Mouse (Mus musculus) Patski (cell line): ENCODE results near the gene Ldlr. TPM values are rescaled to one million over a fixed set of nuclear protein-coding genes. Genes with fewer than 3 reads are reported as not detected.

Source experiments
- ATAC-seq: fragments of 100-300 bp; one replicate; pipeline ENCODE4 v1.8.0; 2021
- CTCF ChIA-PET: fragments of 350-600 bp; sonication (Branson Sonifier 250); formaldehyde crosslinking; loops from one replicate; lab custom pipeline; 2022; ENCODE audit warnings: inconsistent platforms; lab: Charles Lee
- POLR2A ChIA-PET: fragments of 350-600 bp; sonication (Branson Sonifier 250); formaldehyde crosslinking; loops from one replicate; lab custom pipeline; 2022; ENCODE audit warnings: antibody characterized with exemption, inconsistent platforms; lab: Charles Lee
- DNase-seq: peaks from one replicate; pipeline ENCODE4 v3.0.0-alpha.2; 2011; ENCODE audit warnings: low read depth, low spot score
- H3K27me3 ChIP-seq: fragments of 371-371 bp; one replicate; pipeline ENCODE4 v1.5.1; 2021
- CTCF ChIP-seq: fragments of 100-300 bp; IDR thresholded peaks from one replicate; pipeline ENCODE4 v1.5.1; 2021
- in situ Hi-C: fragments of 300-500 bp; cut with MboI; formaldehyde crosslinking; loops from 3 replicates; pipeline ENCODE4 v1.11.1; 2018; ENCODE audit warnings: low pct_unique_long_range_greater_than_20kb, mixed read lengths
- polyA plus RNA-seq: library from polyadenylated mRNA; unstranded; gene quantifications from one replicate; pipeline ENCODE4 v1.2.3, GENCODE M21; 2021

The Ldlr gene
- polyA plus RNA-seq, 1 experiment from 2014 or later: 38.4 TPM

GRCm38 (mm10) chr9:21752252-21752792 lies 29.0 kb downstream of the Ldlr start:
- no peaks in the 10 kb centered on the region for H3K27me3 ChIP-seq
- in situ Hi-C loops: loop anchor here (5.0 to 10.0 kb wide), 2 partner anchors 50 to 122 kb away; no protein-coding TSS in a partner anchor
- POLR2A ChIA-PET: interaction anchor here (1.4 kb wide), 1 partner anchor 9 kb away, joined by 4 read pairs; no protein-coding TSS in a partner anchor
- ATAC-seq (peak; percentile 6), DNase-seq (peak; percentile 64)
- TF ChIP-seq CTCF: no peak
- CTCF ChIA-PET: interaction anchor here (0.7 to 2.1 kb wide), 6 partner anchors 9 to 181 kb away, joined by 3 to 7 read pairs (median 3); no protein-coding TSS in a partner anchor

- peak; percentile 61 for ATAC-seq
- in situ Hi-C loops: loop anchor here (5.0 to 10.0 kb wide), 2 partner anchors 48 to 121 kb away; no protein-coding TSS in a partner anchor
- peak; percentile 63 for DNase-seq
- no peaks in the 10 kb centered on the region for H3K27me3 ChIP-seq
- ChIA-PET POLR2A (interaction anchor here (1.0 kb wide), 1 partner anchor 44 kb away, joined by 4 read pairs; the partner anchor contains the start of gene Kank2), CTCF (interaction anchor here (1.0 kb wide), 1 partner anchor 44 kb away, joined by 3 read pairs; no protein-coding TSS in a partner anchor)
- no peak for TF ChIP-seq CTCF
Observed at GRCm38 (mm10) chr9:21754003-21754402, 30.7 kb downstream of the Ldlr start.

GRCm38 (mm10) chr9:21754516-21755321 lies 31.4 kb downstream of the Ldlr start:
- no peak for TF ChIP-seq CTCF
- H3K27me3 ChIP-seq: no peaks in the 10 kb centered on the region
- DNase-seq: no peak
- in situ Hi-C loops: loop anchor here (5.0 to 10.0 kb wide), 2 partner anchors 48 to 120 kb away; no protein-coding TSS in a partner anchor
- ChIA-PET CTCF (interaction anchor here (0.6 to 1.0 kb wide), 2 partner anchors 21 to 43 kb away, joined by 3 to 4 read pairs; no protein-coding TSS in a partner anchor), POLR2A (no interaction called here)
- no peak for ATAC-seq

- in situ Hi-C loops: loop anchor here (10.0 kb wide), 1 partner anchor 116 kb away; no protein-coding TSS in a partner anchor
- no peak for DNase-seq
- TF ChIP-seq CTCF: no peak
- no peaks in the 10 kb centered on the region for H3K27me3 ChIP-seq
- no peak for ATAC-seq
- CTCF ChIA-PET: interaction anchor here (1.2 kb wide), 1 partner anchor 45 kb away, joined by 4 read pairs; no protein-coding TSS in a partner anchor
- POLR2A ChIA-PET: no interaction called here
Observed at GRCm38 (mm10) chr9:21758576-21759529, 35.6 kb downstream of the Ldlr start.

- ChIA-PET POLR2A (interaction anchor here (1.3 kb wide), 1 partner anchor 33 kb away, joined by 3 read pairs; no protein-coding TSS in a partner anchor), CTCF (interaction anchor here (1.3 to 2.6 kb wide), 5 partner anchors 10 to 157 kb away, joined by 3 to 13 read pairs (median 8); no protein-coding TSS in a partner anchor)
- in situ Hi-C loops: loop anchor here (10.0 kb wide), 1 partner anchor 115 kb away; no protein-coding TSS in a partner anchor
- no peak for TF ChIP-seq CTCF
- no peaks in the 10 kb centered on the region for H3K27me3 ChIP-seq
- ATAC-seq (no peak), DNase-seq (no peak)
Observed at GRCm38 (mm10) chr9:21759718-21760117, 36.4 kb downstream of the Ldlr start.

GRCm38 (mm10) chr9:21760155-21761088 lies 37.1 kb downstream of the Ldlr start, which contains the start of gene Spc24:
Gene Spc24, minus strand, starts transcription at chr9:21760303.
- in situ Hi-C loops: no loop called here
- CTCF ChIA-PET: interaction anchor here (0.7 to 2.6 kb wide), 17 partner anchors 8 to 194 kb away, joined by 3 to 13 read pairs (median 4); partner anchors contain the start of gene Kank2

GRCm38 (mm10) chr9:21762135-21762534 lies 38.9 kb downstream of the Ldlr start:
- H3K27me3 ChIP-seq: no peaks in the 10 kb centered on the region
- in situ Hi-C loops: no loop called here
- no peak for TF ChIP-seq CTCF
- ChIA-PET POLR2A (no interaction called here), CTCF (interaction anchor here (2.2 to 2.6 kb wide), 2 partner anchors 41 to 160 kb away, joined by 6 to 13 read pairs; no protein-coding TSS in a partner anchor)
- ATAC-seq (no peak), DNase-seq (no peak)

More at GRCm38 (mm10) chr9:21760155-21761088, 37.1 kb downstream of the Ldlr start, which contains the start of gene Spc24:
- DNase-seq: peak; percentile 77
- TF ChIP-seq CTCF: no peak
- ATAC-seq: peak; percentile 84
- H3K27me3 ChIP-seq: no peaks in the 10 kb centered on the region
- POLR2A ChIA-PET: interaction anchor here (0.9 to 1.3 kb wide), 3 partner anchors 9 to 35 kb away, joined by 3 to 4 read pairs (median 3); no protein-coding TSS in a partner anchor
